Mouse (Mus musculus) CD4-positive, CD25-positive, alpha-beta regulatory T cell, adult 2 months (primary cell): ENCODE results near the gene Rufy3.
A peak's percentile ranks its signal among the peaks of the same experiment; 100 is the strongest.

ENCODE experiments used
- DNase-seq: peaks from one replicate; pipeline ENCODE4 v3.0.0-alpha.2; 2012; ENCODE audit warnings: low read depth, low spot score

The Rufy3 gene

DNA sequence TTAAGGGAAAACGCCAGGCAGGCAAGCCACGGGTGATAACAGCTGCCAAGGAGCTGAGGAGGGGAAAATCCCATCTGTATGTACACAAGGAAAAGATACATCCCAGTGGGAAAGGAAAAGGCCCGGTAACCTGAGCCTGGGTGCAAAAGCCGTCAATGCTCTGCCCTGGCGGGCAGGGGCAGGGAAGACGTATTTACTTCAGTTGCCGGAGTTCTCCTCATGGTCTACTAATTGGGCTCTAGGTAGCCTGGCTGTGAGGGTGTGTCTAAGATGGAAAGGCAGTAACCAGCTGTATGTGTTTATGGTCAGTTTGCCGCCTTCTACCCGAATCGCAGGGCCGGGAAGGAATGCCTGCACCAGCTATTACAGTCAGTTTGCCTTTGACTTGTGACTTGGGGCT is 64.3 kb downstream of the Rufy3 start:
- no peak for DNase-seq

DNA sequence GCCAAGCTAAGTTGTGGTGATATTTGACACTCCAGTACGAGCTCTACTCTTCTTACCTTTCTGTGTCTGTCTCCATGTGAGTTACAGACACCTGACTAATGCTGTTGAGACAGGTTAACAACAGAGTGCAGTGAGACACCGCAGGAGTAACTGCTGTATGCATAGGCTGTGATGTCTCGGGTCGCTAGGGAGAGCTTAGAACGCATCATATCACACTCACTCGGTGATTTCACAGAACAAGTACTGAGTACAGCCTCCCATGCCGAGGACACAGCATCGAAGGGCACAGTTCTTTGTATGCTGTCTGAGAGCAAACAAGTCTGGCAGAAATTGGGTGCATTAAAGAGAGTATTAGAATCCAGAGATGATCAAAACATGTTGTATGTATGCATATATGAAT is 65.1 kb downstream of the Rufy3 start:
- no peak for DNase-seq

DNA sequence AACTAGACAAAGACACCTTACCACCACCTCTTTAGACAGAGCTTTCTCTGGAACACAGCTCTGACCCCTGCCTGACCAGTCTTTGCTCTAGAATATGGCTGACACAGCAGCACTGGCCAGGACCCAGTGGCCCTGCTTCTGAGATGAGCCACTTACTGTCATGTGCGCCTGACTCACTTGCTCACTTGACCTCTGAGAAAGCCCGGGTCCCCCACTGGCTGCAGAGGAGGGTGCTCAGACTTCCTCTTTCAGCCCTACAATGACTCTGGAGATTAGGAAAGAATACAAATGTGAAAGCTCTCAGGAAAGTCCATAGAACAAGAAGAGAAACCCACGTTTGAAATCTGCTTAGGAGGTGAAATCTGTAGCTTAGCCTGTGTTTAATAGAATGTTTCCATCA is 66.0 kb downstream of the Rufy3 start:
- no peak for DNase-seq

DNA sequence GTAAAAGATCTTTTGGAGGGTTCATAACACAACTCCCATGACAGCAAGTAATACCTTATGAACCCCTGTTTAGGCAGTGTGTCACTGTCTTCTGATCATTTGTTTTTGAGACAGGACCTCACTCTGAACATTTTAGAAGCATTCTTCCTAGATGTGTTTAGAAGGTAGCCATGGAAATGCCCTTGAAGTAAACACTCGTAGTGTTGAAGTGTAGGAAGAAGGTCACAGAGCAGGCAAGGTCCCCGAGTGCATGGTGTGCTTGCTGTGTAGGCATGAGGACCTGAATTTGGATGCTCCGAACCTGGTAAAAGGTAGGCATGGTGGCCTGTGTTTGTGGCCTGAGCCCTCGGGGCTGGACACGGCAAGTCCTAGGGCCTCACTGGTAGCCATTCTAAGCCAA is 66.7 kb downstream of the Rufy3 start:
- DNase-seq = no peak

DNA sequence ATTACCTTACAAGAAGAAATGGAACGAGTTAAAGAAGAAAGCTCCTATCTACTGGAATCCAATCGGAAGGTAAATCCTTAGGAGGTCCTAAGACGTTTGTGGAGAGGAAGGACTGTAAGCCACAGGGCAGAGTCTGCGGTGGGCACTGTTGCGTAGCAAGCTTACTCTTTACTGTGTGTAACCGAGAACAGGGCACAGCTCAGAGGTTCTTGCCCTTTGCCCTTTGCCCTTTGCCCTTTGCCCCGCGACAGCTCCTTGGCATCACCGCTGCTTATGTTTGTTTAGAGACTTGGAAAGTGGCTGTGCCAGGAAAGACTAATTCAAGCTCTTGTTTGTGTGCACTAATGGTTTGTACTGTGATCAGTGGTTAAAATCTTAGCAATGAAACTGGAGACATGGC is 67.6 kb downstream of the Rufy3 start:
- DNase-seq = no peak

DNA sequence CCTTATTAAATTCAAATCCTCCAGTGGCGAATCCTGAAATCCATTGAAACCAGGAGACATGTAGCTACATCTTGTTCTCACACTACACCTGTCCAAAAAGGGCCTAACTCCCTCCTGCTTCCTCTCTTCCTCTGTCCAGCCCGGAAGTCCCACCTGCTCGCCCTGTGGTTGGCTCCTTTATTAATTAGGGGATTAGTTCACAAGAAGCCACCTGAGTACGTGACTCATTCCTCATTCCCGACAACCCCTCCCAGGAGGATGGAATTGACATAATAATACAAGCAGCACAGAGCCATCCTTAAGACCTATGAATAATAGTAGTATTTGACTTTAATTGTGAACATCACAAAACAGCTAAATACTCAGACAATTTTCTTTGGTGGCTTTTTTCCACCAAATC is 69.2 kb downstream of the Rufy3 start:
- no peak for DNase-seq

DNA sequence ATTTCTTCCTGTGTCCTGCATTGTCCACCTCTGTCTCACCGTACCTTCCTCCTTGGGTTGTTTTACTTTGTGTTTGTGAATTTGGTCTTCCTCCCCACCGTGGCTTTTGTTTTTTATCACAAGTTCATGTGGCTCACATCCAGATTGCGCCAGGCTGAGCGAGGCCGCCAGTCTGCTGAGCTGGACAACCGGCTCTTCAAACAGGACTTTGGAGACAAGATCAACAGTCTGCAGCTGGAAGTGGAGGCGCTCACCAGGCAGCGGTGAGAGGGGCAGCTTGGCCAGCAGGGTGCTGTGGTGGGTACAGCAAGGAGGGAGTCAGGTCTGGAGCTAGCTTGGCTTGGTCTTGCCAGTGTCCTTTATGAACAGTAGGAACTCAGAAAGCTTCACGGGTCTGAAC is 77.9 kb downstream of the Rufy3 start:
- DNase-seq = no peak

DNA sequence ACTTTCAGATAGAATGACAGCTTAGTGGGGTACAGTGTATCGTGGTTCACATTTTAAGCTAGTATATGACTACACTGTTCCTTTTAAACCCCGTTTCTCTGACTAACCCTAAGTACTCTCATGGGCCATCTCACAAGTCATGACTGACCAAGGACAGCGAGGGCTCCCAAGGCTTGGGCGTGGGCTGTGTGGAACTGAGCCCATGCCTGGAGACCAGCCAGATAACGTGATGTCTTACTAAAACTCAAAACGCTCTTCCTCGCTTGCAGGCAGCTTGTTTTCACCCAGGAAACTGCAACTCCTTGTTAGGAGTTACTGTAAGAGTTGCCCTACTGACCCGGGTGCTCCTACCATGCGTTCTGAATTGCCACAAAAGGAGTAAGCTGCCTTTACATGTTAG is 78.7 kb downstream of the Rufy3 start:
- no peak for DNase-seq

DNA sequence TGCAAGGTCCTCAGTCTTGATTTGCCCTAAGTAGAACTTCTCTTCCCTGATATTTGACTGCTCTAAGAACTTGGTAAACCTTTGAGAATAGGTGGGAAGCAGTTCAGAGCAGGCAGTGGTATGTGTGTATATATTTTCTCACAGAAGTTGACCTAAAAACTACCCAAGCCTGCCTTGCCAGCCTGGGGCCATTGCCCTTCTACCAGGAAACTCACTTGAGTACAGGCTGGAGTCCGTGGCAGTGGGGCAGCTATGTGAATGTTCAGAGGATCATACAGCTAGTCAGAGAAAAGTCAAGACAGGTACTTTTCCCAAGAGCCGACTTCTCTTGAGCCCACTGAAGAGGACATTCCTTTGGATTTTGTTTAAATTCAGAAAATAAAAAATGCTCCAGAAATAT is 80.1 kb downstream of the Rufy3 start:
- DNase-seq = no peak

DNA sequence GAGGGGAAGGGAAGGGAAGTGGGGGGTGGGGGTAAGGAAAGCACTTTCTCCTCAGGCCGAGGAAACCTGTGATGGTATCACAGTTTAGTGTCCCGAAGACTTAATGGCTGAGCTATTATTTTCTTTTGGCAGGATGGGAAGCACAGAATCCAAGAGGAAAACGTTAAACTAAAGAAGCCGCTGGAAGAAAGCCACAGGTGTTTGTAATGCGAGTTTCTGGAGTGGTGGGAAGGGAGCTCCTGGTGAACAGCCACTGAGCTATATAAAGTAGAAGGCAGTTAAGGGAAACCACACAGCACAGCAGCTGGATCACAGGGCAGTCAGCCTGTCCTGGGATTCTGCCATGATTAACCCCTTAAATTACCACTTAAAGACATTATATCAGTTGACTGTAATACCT is 80.6 kb downstream of the Rufy3 start:
- DNase-seq = no peak

DNA sequence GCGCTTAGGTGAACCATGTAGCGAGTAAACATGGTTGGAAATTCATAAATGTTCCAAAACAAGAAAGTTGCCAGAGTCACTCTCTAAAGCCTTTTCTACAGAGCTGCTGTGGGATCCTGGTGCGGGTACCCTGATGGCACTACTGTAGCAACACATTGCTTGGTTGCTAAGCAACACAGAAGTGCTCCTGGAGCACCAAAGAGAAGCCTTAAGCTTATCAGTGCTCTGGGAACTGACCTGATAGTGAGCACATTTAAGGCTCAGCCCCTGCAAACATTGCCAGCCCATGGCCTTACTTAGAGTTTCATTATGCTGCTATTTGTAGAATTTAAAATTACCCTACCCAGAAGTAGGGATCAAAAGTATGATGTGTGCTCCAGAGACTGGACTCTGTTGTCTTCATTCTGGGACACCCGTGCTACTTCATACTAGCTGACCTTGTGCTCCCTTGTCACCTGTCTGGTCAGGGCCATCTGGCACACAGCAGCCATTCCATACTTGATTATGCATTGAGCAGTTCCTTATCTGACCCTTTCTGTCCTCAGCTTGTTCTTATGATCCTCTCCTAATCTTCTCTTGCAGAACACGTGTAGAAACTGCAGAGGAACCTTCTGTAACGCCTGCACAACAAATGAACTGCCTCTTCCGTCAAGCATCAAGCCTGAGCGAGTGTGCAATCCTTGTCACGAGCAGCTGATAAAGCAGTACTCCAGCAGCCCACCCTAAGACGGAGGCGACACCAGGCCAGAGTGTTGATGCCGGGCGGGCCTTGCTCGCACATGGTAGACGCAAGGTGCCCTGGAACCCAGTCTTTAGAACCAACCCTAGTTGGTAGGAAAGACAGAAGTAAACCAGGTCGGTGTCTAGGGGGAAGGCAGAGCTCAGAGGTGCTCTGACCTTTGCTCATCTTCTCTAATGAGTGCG is 84.7 kb downstream of the Rufy3 start:
- no peak for DNase-seq

DNA sequence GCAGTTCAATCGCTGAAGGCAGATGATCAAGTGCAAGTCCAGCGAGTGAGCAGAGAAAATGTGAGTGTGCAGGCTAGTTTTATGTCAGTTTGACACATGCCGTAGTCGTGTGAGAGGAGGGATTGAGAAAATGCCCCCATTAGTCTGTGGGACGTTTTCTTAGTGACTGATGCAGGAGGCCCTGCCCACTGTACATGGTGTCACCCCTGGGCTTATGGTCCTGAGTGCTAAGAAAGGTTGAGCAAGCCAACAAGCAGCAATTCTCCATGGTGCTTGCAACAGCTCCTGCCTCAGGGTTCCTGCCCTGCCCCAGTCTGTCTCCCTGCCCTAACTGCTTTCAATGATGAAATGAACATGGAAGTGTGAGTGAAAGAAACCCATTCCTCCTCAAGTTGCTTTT is 87.7 kb downstream of the Rufy3 start:
- DNase-seq = no peak

DNA sequence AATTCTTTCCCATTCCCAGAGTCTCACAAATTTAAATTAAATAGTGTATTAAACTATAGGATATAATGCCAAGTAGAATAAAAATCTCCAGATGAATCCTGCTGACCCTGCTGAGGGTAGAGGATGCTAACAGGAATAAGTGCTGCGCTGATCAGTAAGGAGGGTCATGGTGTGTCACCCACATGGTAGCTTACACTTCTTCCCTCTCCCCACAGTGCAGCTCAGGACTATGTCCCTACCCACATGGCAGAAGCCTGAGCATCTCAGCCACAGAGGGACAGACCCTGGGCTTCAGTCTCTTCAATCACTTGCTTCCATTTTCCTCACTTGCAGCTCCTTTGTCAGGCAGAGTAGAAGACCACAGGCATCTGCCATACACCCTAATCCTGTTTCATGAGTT is 93.0 kb downstream of the Rufy3 start:
- no peak for DNase-seq

DNA sequence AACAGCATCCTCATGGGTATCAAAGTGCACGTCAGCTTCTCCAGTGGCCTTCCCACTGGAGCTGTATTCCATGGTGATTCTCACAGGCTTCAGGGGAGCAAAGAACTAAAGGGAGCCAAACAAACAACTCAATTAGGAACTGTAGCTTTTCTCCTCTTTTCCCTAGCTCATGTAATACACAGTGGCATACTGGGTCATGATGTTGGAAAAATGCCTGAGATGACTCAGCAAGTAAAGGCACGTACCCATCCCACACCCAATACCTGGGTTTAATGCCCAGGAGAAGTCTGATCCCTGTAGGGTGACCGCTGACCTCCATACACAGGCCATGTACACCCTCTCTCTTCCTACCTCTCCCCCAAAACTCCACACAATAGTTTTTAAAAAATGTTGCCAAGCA is 98.3 kb downstream of the Rufy3 start:
- no peak for DNase-seq

DNA sequence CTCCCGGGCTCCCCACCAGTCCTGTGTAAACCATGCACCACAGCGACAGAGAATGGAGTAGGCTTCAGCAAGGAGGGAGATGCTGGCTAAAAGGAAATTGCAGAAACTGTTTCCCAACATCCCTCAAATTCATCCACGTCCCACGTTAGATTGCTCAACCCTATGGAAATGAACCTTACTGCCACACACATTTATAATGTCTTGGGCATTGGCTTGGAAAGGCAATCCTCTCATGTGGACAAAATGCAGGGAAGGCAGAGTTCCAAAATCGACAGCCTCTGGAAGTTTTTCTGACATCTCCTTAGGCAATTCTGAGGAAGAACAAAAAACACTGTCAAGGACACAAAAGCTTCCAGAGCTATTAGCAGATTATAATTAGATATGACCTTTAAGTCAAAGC is 99.0 kb downstream of the Rufy3 start:
- no peak for DNase-seq

DNA sequence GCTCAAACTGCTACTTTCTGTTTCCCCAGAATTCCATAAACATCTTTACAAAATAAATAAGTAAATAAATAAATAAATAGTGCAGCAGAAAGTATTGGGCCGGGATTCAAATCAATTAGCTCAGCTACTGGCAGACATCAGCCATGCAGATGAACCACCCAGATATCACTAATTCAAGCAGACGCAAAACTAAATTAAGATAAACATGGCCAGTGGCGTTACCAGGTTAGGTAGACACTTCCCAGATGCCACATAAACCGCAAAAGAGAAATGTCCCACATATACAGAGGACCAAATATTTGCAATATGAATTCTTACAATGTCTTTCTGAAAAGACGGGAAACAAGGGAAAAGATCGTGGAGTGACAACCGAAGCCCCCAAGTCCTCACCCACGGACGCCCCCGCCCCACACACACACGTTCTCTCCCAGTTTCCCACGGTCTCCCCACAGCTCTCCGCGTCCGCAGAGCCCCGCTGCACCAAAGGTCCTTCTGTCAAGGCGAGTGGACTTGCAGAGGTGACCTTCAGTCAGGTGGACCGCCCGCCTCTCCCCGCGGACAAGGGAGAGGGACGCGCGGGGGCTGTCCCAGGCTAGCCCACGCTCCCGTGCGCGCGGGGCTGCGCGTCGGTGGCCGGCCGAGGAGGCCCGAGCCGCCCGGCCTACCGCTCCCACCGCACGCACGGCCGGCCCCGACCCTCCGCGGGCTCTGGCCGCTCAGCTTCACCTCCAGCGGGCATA is 110.0 kb downstream of the Rufy3 start:
- peak; percentile 27 for DNase-seq

DNA sequence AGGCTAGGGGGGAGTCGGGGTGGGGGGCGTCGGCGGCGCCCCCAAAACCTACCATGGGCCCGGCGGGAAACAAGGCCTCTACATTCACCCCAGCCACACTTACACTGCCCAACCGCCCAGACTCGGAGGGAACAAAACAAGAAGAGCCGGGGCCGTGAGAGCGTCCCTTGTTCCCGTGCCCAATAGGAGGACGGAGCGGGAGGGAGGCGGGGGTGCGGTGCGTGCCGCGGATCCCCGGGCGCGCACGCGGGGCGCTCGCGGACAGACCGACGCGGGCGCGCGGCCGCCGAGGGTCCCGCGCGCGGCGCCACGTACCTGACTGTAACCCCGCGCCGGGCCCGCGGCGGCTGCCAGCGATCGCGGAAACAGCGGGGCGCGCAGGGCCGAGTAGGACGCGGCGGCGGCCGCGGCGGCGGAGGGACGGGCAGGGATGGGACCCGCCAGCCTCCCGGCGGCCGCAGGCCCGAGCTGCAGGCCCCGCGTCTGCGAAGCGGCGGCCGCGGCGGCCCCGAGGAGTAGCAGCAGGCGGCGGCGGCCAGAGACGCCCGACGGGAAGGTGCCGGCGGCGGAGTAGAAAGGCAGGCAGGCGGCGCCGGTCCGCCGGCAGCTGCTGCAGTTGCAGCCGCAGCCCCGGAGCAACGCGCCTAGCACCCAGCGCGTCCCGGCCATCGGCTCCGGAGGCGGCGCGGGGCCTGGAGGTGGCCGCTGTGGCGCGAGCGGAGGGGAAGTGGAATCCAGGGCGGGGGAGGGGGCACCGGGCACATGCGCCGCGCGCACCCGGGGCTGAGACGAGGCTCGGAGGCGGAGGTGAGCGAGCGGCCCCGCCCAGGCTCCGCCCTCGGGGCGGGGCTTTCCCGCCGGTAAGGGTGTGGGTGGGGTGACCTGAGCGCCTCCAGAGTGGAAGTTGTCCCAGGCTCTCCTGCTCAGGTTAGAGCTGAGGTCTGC is 110.9 kb downstream of the Rufy3 start, which contains the start of gene Grsf1:
Gene Grsf1 (minus strand): TSS at position 729 of the 945 bp plus-strand sequence.
- DNase-seq = peak; percentile 94

DNA sequence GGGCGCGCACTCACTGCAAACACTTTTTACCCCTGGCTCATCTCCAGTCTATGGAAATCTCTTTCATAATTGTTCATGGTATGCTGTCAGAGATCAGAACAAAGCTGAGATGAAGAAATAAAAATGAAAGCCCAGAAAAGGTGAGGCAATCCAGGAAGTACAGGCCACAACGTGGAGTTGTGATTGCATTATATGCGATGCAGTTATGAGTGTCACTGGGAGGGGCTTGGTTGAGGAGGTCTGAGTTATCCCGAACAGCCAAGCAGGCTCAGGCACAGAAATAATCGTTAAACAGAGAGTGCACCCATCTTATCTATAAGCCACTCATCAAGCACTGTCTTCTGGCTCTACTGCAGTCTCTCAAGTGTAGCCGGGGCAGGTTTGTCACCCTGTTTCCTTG is 114.1 kb downstream of the Rufy3 start:
- no peak for DNase-seq

DNA sequence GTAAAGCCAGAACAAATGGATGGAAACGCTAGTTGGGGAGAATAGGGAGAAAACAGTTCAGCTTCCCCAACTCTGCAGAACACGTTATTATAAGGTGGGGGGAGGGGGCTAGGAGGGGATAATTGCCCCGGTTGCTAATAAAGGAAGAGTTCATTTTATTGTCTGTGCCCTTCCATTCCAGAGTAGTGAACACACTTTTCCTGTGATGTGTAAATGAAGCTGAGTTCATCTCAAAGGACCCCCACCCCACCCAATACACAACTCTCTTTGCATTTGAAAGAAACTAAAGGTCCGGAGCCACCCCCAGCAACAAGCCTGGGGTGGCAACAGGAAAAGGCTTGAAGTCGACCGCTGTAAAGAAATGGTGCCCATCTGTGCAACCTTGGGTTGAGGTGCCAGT is 114.5 kb downstream of the Rufy3 start:
- DNase-seq = no peak

DNA sequence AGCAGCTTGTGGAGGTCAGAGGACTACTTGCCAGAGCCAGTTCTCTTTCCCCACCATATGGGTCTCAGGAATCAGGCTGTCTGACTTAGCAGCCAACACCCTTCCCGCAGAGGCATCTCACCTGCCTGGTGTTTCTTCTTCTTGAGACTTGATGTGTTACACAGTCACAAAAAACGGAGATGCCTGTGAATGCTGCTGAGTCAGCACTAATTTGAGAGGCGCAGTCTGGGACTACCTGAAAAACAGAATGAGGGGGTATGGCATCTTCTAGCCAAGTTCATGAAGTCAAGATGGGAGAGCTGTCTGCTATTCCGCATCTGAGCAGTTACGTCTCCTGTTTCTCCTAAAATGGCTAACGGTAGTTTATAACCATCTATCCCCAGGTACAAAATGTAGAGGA is 115.7 kb downstream of the Rufy3 start:
- DNase-seq = no peak

DNA sequence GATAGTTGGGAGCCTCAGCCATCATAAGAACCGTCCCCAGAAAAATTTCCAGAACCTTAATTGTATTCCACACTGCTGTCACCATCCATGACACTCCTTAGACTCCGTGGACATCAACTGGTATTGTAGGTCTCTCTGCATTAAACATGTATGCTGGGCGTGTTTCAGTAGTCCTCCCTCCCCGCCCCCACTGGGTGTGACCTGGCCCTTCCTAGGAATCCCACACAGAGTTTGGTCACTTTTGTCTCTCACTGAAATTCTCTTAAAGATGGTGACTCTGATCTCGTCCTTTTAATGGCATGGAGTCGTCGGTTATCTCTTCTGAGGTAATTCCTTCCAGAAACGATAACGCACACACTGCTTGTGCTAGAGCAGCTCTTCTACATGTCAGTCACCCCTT is 118.9 kb downstream of the Rufy3 start:
- DNase-seq = no peak

DNA sequence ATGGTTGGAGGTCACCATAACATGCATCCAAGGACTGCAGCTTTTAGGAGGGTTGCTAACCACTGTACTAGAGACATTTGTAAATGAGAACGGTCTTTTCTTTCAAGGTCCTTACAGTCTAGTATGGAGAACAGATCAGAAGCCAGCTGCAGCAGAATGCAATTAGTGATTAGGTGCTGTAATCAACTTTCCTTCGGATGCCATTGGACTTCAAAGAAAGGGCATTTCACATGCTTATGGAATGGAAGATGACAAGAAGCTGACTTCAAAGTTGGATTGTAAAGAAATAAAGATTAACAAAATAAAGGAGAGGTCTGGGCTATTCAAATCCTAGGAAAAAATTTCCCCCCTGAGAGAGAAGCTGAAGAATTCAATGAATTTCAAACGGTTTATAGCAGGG is 119.4 kb downstream of the Rufy3 start:
- DNase-seq = no peak
